Mouse (Mus musculus) bone marrow macrophage, adult 2 months (primary cell): ENCODE results near the gene Nmnat2.
A peak's percentile ranks its signal among the peaks of the same experiment; 100 is the strongest.

Source experiments
- CTCF ChIP-seq: IDR thresholded peaks from 2 replicates; pipeline ENCODE4 v1.5.1; 2012; ENCODE audit warnings: low read depth, mild to moderate bottlenecking, low read length, moderate library complexity
- POLR2A ChIP-seq: IDR thresholded peaks from 2 replicates; pipeline ENCODE4 v1.6.1; 2012; ENCODE audit warnings: mild to moderate bottlenecking, low read depth, low read length, borderline replicate concordance

DNA sequence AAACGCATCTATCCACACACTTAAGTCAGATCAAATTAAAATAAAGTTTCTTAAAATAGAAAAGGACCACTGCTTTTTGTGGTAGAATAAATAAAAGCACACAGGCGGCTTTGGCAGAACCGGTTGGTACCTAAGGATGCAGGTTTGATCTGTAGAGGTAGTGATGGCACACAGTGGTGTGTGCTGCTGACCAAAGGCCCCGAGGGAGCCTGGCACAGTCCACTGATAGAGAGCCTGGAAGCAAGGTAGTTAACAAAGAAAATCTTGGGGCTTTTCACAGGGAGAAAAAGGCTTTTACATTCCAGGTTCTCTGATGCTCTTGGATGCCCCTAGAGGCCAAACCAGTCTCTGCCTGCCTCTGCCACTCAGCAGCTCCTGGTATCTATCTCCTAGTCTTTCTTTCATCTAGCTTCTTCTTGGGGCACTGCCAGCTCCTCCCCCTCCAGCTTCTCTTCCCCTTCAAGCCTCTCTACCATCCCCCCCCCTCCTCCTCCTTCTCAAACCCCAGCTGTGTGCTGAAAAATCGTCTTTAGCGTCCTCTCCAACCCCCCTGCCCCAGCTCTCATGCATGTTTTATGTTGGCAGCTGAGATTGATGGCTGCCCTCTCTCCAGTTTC lies 80.6 kb downstream of the Nmnat2 start:
- TF ChIP-seq CTCF (peak; percentile 54), POLR2A (no peak)
